Mouse (Mus musculus) R1 (cell line): ENCODE results near the gene Pomgnt1.

Experiments used
- DNase-seq: peaks from one replicate; pipeline ENCODE4 v3.0.0-alpha.2; 2018; ENCODE audit warnings: low read depth, low spot score

Gene Pomgnt1

DNA sequence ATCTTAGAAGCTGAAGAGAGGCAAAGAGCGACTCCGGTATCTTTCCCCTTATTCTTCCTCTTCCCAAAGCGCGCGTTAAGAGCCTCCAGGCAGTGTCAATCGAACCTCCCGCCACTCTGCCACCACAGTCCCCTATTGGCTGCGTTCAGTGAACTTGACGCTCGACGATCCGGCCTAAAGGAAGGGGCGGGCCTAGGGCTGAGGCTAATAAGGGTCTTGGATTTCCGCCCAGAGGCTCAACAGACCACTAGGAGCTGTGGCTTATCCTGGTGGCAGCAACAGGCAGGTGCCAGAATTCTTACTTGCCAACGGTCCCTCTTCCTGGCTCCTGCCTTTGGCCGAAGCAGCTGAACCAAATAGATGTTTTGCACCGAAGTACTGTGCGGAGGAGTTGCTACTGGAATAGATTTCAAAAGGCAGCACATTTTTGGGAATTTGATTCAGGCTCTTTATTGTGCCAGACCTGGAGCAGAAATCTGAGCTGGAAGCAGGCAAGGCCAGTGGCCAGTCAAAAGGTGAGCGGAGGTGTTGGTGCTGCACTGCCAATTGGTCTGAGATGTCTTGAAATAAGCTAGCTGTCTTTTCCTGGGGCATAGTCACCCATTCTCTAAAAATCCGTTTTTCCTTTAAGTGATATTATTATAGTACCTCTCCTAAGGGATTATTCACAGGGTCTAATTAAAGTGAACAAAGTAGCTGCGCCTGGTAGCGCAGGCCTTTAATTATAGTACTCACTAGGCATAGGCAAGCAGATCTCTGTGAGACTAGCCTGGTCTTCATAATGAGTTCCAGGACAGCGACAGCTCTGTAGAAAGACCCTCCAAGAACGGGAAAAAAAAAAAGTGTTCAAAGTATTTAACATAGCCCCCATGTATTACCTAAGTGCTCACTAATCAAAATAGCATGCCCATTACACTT lies at the start of gene Pomgnt1, which contains the start of gene Rad54l:
Pomgnt1 (plus strand) TSS at position 239 of the 918 bp plus-strand sequence.
Rad54l (minus strand) TSS at position 89 of the 918 bp plus-strand sequence.
- peak; percentile 99 for DNase-seq

DNA sequence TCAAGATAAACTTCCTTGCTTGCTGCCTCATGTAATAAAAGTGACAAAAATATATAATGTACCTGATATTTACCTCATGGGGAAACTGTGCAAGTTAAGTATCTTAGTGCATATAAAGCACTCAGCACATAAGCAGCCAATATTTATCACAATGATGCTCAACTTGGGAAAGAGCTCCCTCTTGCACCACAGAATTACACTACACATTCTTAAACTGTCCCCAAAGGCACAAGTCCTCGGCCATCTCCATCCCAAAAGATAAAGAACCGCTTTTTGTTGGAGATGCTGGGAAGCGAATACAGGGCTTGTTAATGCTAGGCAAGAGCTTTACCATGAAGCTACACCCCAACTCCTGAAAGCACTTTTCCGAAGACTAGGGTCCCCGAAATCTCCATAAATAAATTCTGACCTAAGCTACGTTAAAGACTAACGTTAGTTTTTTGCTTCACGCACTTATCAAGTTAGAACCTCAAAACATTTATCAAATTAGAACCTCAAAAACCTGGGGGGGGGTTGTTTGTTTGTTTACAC lies 49.4 kb upstream of the Pomgnt1 start:
- DNase-seq = no peak

- DNase-seq = peak; percentile 97
Observed at GRCm38 (mm10) chr4:116074861-116075620, 48.6 kb upstream of the Pomgnt1 start, which contains the start of the genes Uqcrh and Lrrc41. Uqcrh (minus strand) TSS chr4:116075071. Lrrc41 (plus strand) TSS chr4:116075269.

DNA sequence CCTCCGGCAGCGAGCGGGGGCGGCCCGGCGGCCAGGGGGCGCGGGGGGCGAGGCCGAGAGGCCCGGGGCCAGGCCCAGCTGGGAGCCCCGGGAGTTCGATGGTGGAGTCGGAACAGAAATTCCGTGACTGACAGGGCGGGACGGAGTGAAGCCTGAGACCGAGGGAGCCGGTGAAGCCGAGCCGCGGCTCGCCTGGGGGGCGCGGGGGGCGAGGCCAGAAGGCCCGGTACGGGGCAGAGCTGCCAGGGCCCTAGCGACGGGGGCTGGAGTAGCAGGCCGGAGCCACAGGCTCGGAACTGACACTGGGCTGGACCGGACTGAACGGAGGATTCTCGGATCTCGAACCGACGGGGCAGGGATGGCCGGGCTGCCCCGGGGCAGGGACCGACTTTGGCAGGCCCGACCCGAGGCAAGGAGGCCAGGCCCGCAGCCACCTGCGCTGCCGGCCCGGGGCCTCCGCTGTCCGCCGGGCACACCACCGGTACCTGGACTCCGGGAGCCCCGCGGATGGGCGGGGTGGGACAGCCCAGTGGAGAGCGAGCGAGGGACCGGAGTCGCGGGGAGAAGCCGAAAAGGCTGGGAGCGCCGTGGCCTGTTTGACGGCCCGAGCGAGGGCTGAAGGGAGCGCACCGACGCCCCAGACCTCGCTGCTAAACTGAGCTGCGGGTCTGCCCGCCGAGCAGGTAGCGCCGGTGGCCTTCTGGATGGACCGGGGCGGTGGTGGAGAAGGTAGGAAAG lies 47.8 kb upstream of the Pomgnt1 start:
- peak; percentile 77 for DNase-seq

GRCm38 (mm10) chr4:116076369-116077231 lies 47.0 kb upstream of the Pomgnt1 start:
- DNase-seq = peak; percentile 27

GRCm38 (mm10) chr4:116077240-116078095 lies 46.2 kb upstream of the Pomgnt1 start:
- DNase-seq = no peak

GRCm38 (mm10) chr4:116088510-116089249 lies 35.0 kb upstream of the Pomgnt1 start:
- peak; percentile 57 for DNase-seq

DNA sequence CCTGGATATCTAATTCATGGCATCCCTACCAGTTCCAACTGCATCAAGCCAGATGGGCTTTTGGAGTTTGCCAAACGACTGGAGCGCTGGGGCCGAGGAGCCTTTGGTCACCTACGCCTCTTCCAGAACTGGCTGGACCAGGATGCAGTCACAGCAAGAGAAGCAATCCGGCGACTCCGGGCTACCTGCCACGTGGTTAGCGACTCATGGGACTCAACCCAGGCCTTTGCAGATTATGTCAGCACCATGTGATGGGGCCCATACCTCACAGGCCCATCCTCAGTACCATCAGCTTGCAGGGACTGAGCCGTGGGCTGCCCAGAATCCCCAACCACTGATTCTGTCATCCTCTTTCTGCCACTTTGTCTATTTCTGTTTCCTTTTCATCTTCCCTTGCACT lies 27.3 kb upstream of the Pomgnt1 start:
- no peak for DNase-seq

GRCm38 (mm10) chr4:116097211-116097610 lies 26.4 kb upstream of the Pomgnt1 start:
- no peak for DNase-seq

DNA sequence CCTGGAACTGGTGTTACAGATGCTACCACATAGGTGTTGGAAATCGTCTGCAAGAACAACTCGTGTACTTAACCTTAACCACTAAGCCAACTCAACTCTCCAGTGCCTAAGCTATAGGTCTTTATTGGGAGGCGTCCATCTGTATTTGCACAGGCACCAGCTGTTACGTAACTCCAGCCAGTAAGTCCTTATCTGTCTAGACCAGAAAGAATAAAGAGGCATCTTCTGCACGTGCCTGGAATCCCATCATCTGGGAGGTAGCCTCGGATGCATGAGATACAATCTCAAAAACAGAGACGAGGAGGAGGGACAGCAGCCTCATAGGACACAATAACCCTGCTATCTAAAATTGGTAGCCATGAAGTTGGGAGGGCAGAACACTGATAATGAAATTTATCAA lies 22.7 kb upstream of the Pomgnt1 start:
- no peak for DNase-seq

DNA sequence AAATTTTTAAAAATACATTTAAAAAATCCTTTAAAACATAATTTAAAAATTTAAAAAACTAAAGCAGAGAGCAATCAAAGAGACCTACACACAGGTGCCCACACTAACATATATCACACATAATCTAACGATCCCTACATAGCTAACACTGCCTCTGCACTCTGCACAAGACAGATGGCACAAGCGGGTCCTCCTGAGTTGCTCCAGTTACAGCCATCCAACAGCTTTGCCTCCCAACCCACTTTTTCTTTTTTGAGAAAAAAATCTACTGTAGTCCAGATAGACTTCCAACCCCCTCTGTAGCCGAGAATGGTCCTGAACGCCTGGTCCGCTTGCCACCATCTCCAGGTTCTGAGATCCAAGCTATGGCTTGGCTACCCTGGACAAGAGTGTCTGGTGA lies 18.4 kb upstream of the Pomgnt1 start:
- no peak for DNase-seq

- DNase-seq = no peak
Observed at GRCm38 (mm10) chr4:116110695-116111094, 12.9 kb upstream of the Pomgnt1 start.

- no peak for DNase-seq
Observed at GRCm38 (mm10) chr4:116111486-116111885, 12.2 kb upstream of the Pomgnt1 start.

GRCm38 (mm10) chr4:116122762-116123161 lies 878 bp upstream of the Pomgnt1 start:
- peak; percentile 61 for DNase-seq

- no peak for DNase-seq
Observed at GRCm38 (mm10) chr4:116125803-116126386, 2.3 kb downstream of the Pomgnt1 start.

- peak; percentile 78 for DNase-seq
Observed at GRCm38 (mm10) chr4:116127956-116128355, 4.3 kb downstream of the Pomgnt1 start.

GRCm38 (mm10) chr4:116133126-116133525 lies 9.5 kb downstream of the Pomgnt1 start:
- no peak for DNase-seq

DNA sequence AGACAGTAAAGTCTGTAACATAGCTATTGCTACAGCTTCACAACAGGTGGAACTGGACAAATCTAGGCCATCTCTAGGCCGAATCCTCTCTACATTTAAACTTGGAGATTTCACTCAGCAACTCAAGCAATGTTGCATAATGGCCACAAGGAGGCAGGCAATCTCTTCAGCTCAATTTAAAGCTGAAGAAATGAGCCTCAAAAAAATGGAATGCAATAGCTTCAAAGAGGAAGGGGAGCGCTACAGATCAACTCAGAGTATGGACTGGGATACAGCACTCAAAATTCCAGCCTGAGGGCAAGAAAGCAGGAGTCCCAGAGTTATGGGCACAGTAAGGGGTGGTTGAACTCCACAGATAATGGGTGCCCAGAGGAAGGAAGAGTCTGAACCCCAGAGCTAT lies 11.3 kb downstream of the Pomgnt1 start:
- peak; percentile 57 for DNase-seq
